Mouse (Mus musculus) midbrain, embryonic 14.5 days (tissue): Measurements from ENCODE around the gene Cdyl2. TPM values are rescaled to one million over a fixed set of nuclear protein-coding genes. Genes with fewer than 3 reads are reported as not detected.

Experiments used
- ATAC-seq: fragments of 200-750 bp; cut with Nextera tagmentation; 2 replicates; pipeline ENCODE4 v1.8.0; 2017; ENCODE audit warnings: moderate number of reproducible peaks, moderate library complexity; ENCODE audit not compliant: low FRiP score, low TSS enrichment
- DNase-seq: peaks from one replicate; pipeline ENCODE4 v3.0.0-alpha.2; 2015
- H3K27ac ChIP-seq: fragments of 300-500 bp; sonication (generic); replicated peaks from 2 replicates; pipeline ENCODE4 v1.5.1; 2014; ENCODE audit warnings: mild to moderate bottlenecking, low read depth, low read length, moderate library complexity
- H3K27me3 ChIP-seq: fragments of 300-500 bp; sonication (generic); 2 replicates; pipeline ENCODE4 v1.6.1; 2014; ENCODE audit warnings: low read length, control low read depth, mixed read lengths; ENCODE audit not compliant: control insufficient read depth, insufficient read depth
- H3K36me3 ChIP-seq: fragments of 300-500 bp; sonication (generic); 2 replicates; pipeline ENCODE4 v1.6.1; 2014; ENCODE audit warnings: low read length, control low read depth; ENCODE audit not compliant: control insufficient read depth, insufficient read depth
- H3K4me1 ChIP-seq: fragments of 300-500 bp; sonication (generic); 2 replicates; pipeline ENCODE4 v1.6.1; 2014; ENCODE audit warnings: mild to moderate bottlenecking, antibody characterized with exemption, low read length, control low read depth; ENCODE audit not compliant: control insufficient read depth, insufficient read depth
- H3K4me2 ChIP-seq: fragments of 300-500 bp; sonication (generic); 2 replicates; pipeline ENCODE4 v1.6.1; 2014; ENCODE audit warnings: mild to moderate bottlenecking, low read length, moderate library complexity
- H3K4me3 ChIP-seq: fragments of 300-500 bp; sonication (generic); replicated peaks from 2 replicates; pipeline ENCODE4 v1.5.1; 2014; ENCODE audit warnings: low read depth, low read length
- H3K9ac ChIP-seq: fragments of 300-500 bp; sonication (generic); replicated peaks from 2 replicates; pipeline ENCODE4 v1.6.1; 2014; ENCODE audit warnings: mild to moderate bottlenecking, low read length, moderate library complexity
- H3K9me3 ChIP-seq: fragments of 300-500 bp; sonication (generic); 2 replicates; pipeline ENCODE4 v1.6.1; 2016; ENCODE audit warnings: low read length, control low read depth, mixed read lengths; ENCODE audit not compliant: control insufficient read depth
- WGBS: fragments of 180-500 bp; shearing (Covaris S2); extraction: QIAGEN DNeasy Blood & Tissue Kit; methylation state at CpG from one replicate; pipeline ENCODE4 v1.1.7; 2014; 5-methylcytosine and 5-hydroxymethylcytosine counted together
- polyA plus RNA-seq: library from polyadenylated mRNA; unstranded; fragments of >200 nt; fragmentation: Nextera tagmentation; extraction: Ambion mirVana; gene quantifications from 2 replicates; pipeline ENCODE4 v1.2.1, GENCODE M21; 2014

Gene Cdyl2
- polyA plus RNA-seq, 1 experiment from 2014 or later: 10.3 TPM

DNA sequence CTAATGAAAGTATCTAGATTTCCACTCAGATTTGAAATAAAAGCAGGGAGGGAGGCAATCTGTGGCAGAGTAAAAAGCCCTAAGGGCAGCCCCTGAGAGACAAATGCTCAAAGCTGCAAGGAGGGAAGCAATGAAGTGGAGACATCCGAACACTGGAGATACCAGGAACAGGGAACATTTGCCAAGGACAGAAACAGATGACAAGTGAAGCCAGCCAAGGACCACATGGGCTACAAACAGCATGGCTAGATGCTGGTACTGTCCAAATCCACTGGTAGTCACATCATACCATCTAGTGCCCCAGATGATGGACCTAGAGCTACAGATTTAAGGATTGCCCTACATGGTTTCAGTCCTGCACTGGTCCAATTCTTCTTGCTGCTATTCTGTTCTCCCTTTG is 71.3 kb downstream of the Cdyl2 start:
- H3K4me1 ChIP-seq: no peaks in the 10 kb centered on the region
- no peaks in the 10 kb centered on the region for H3K27me3 ChIP-seq
- no peaks in the 10 kb centered on the region for H3K36me3 ChIP-seq
- H3K27ac ChIP-seq: no peak overlapping the region
- no peak overlapping the region for H3K4me3 ChIP-seq
- DNase-seq (no peak), ATAC-seq (no peak)
- no peak overlapping the region for H3K4me2 ChIP-seq
- H3K9ac ChIP-seq: no peak overlapping the region
- 77% methylated on average over 1 of the region's 1 CpGs for WGBS
- H3K9me3 ChIP-seq: no peaks in the 10 kb centered on the region

DNA sequence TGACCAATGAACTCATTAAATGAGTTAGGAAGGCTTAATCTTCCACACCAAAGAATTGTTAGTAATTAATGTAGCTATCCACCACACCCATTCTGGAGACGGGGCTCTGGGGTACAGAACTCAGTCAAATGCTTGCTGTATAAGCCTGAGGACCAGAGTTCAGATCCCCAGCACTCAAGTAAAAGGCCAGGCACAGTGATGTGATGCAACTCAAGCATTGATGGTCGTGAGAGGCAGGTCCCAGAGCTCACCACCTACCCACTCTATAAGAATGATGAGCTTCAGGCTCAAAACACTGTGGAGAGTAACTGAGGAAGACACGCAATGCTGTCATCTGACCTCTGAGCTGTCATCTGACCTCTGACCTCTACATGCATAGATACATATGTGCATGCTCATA is 76.0 kb downstream of the Cdyl2 start:
- Histone ChIP-seq H3K9ac (no peak overlapping the region), H3K9me3 (no peaks in the 10 kb centered on the region), H3K4me3 (no peak overlapping the region), H3K27ac (no peak overlapping the region), H3K4me2 (no peak overlapping the region), H3K27me3 (no peaks in the 10 kb centered on the region), H3K36me3 (no peaks in the 10 kb centered on the region), H3K4me1 (no peaks in the 10 kb centered on the region)
- WGBS: 89% methylated on average over 3 of the region's 3 CpGs
- ATAC-seq (no peak), DNase-seq (no peak)

- DNase-seq: no peak
- H3K4me3 ChIP-seq: no peak overlapping the region
- no peak overlapping the region for H3K27ac ChIP-seq
- no peak overlapping the region for H3K9ac ChIP-seq
- no peaks in the 10 kb centered on the region for H3K36me3 ChIP-seq
- no peaks in the 10 kb centered on the region for H3K4me1 ChIP-seq
- no peaks in the 10 kb centered on the region for H3K27me3 ChIP-seq
- ATAC-seq: no peak
- no peak overlapping the region for H3K4me2 ChIP-seq
- H3K9me3 ChIP-seq: no peaks in the 10 kb centered on the region
- WGBS: 89% methylated on average over 3 of the region's 3 CpGs
Observed at GRCm38 (mm10) chr8:116654881-116655280, 77.9 kb downstream of the Cdyl2 start.

- no peak overlapping the region for H3K4me3 ChIP-seq
- ATAC-seq (no peak), DNase-seq (peak; percentile 16)
- H3K27ac ChIP-seq: 0 out of 2 replicates have a peak overlapping the region, but pooled peaks have one; percentile 41
- H3K4me2 ChIP-seq: no peak overlapping the region
- H3K4me1 ChIP-seq: no peaks in the 10 kb centered on the region
- H3K9me3 ChIP-seq: no peaks in the 10 kb centered on the region
- no peaks in the 10 kb centered on the region for H3K27me3 ChIP-seq
- no peaks in the 10 kb centered on the region for H3K36me3 ChIP-seq
- WGBS: 52% methylated on average over 4 of the region's 4 CpGs
- no peak overlapping the region for H3K9ac ChIP-seq
Observed at GRCm38 (mm10) chr8:116652949-116653348, 79.8 kb downstream of the Cdyl2 start.

DNA sequence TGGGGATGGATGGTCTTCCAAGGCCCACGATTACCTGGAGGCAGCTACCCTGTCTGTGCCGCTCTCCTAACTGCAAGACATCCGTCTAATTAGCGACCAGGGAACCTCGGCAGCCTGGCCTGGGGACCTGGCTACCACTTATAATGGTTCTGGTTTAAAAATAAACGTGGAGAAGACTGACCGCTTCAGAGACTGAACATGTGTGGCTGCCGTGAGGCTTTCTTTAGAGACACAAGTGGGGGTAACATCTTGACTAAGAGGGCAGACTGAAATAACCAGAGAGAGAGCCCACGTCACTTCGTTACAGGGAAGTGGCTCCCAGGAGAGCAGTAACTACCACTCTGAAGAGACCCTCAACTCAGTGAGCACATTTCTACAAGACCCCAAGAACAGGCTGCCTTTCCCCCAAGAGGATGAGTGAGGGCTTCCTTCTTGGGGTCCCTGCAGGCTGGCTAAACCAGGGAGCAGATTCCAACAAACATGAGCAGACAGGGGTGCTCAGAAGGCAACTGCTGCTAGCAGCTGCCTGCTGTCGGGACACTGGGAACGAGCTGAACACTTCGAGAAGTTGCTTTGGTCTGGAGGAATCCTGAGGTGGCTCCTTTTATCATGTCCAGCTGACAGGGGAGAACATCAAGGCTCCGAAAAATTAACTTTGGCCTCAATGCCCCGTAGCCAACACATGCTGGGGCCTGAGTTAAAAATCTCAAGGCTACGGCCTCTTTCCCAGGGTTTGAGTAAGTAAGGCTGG is 82.6 kb downstream of the Cdyl2 start:
- DNase-seq: no peak
- Histone ChIP-seq H3K27me3 (no peaks in the 10 kb centered on the region), H3K9me3 (no peaks in the 10 kb centered on the region), H3K9ac (no peak overlapping the region), H3K4me2 (no peak overlapping the region), H3K4me3 (no peak overlapping the region), H3K4me1 (no peaks in the 10 kb centered on the region), H3K36me3 (no peaks in the 10 kb centered on the region), H3K27ac (no peak overlapping the region)
- ATAC-seq: no peak
- 85% methylated on average over 16 of the region's 16 CpGs for WGBS

- Histone ChIP-seq H3K4me2 (no peak overlapping the region), H3K27ac (no peak overlapping the region), H3K4me1 (no peaks in the 10 kb centered on the region), H3K9ac (no peak overlapping the region), H3K27me3 (no peaks in the 10 kb centered on the region), H3K9me3 (no peaks in the 10 kb centered on the region), H3K36me3 (no peaks in the 10 kb centered on the region), H3K4me3 (no peak overlapping the region)
- ATAC-seq: no peak
- DNase-seq: no peak
- 82% methylated on average over 4 of the region's 4 CpGs for WGBS
Observed at GRCm38 (mm10) chr8:116645376-116645775, 87.4 kb downstream of the Cdyl2 start.

GRCm38 (mm10) chr8:116640925-116641324 is 91.9 kb downstream of the Cdyl2 start:
- no peaks in the 10 kb centered on the region for H3K9me3 ChIP-seq
- no peak overlapping the region for H3K27ac ChIP-seq
- no peak overlapping the region for H3K4me3 ChIP-seq
- DNase-seq: no peak
- ATAC-seq: no peak
- no peaks in the 10 kb centered on the region for H3K36me3 ChIP-seq
- no peak overlapping the region for H3K4me2 ChIP-seq
- H3K27me3 ChIP-seq: no peaks in the 10 kb centered on the region
- no peak overlapping the region for H3K9ac ChIP-seq
- no peaks in the 10 kb centered on the region for H3K4me1 ChIP-seq
- WGBS: 87% methylated on average over 10 of the region's 10 CpGs

DNA sequence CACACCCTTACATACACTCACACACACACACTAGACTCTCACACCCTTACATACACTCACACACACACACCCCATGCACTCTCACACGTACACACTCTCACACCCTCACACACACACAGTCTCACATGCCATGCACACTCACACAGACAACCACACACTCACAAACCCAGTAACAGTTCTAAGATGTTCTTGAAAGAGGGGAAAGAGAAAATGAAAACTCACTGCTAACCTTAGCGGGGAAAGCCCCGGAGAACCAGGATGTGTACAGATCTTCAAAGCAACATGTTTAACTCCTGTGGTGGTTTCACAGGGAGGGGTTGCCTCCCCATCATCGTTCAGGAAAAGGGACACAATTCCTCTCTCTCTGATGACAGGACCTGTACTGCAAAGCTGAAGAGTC is 94.8 kb downstream of the Cdyl2 start:
- no peaks in the 10 kb centered on the region for H3K9me3 ChIP-seq
- no peaks in the 10 kb centered on the region for H3K36me3 ChIP-seq
- 85% methylated on average over 4 of the region's 4 CpGs for WGBS
- H3K4me3 ChIP-seq: no peak overlapping the region
- ATAC-seq (no peak), DNase-seq (no peak)
- no peak overlapping the region for H3K9ac ChIP-seq
- H3K27ac ChIP-seq: no peak overlapping the region
- H3K4me2 ChIP-seq: no peak overlapping the region
- H3K4me1 ChIP-seq: no peaks in the 10 kb centered on the region
- H3K27me3 ChIP-seq: no peaks in the 10 kb centered on the region

DNA sequence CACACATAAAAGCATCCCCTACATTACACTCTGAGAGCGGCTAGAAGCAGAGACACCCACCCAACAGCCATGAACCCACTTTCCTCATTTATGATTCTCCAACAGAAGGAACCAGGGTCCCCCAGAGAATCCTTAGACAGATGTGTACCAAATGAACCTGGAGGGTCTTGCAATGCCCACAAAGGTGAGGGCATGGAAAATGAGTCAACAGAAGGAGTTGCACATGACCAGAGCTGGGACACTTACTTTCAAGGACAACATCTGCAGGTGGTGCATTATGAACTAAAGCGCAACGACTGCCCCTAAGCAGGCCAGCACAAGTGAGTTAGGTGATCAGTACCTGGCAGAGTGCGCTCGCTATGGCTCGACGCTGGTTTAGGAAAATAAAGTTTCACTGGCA is 95.6 kb downstream of the Cdyl2 start:
- WGBS: 93% methylated on average over 7 of the region's 7 CpGs
- H3K27ac ChIP-seq: no peak overlapping the region
- no peak overlapping the region for H3K4me2 ChIP-seq
- H3K27me3 ChIP-seq: no peaks in the 10 kb centered on the region
- H3K4me3 ChIP-seq: no peak overlapping the region
- DNase-seq (no peak), ATAC-seq (no peak)
- H3K9me3 ChIP-seq: no peaks in the 10 kb centered on the region
- H3K9ac ChIP-seq: no peak overlapping the region
- H3K4me1 ChIP-seq: no peaks in the 10 kb centered on the region
- no peaks in the 10 kb centered on the region for H3K36me3 ChIP-seq
